Mouse (Mus musculus): ENCODE data around the gene Gm4498.
"Not testable (repeated sequence)": the region's sequence is repeated elsewhere in the genome, so short reads cannot be mapped to it uniquely, and the experiment has no call there.

Gene Gm4498

DNA sequence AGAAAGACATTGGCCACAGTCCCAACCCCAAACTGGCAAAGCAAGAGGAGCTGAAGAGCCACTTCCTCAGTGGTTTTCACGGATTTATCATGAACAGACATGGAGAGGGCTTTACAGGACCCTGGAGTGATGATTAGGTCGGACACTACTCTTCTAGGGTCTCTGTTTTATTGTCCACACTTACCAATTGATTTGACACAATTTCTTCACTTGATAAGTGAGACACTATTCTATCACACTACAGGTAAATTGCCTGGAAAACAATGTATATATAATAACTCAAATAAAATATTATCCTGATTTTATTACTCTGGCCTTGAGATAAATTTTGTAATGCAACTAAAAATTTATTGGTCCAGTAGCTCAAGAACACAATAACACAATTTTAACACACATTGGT lies at the start of gene Gm4498:
Gene Gm4498 (minus strand): TSS at position 101 of the 400 bp plus-strand sequence.
- CTCF ChIA-PET = not testable (repeated sequence)

DNA sequence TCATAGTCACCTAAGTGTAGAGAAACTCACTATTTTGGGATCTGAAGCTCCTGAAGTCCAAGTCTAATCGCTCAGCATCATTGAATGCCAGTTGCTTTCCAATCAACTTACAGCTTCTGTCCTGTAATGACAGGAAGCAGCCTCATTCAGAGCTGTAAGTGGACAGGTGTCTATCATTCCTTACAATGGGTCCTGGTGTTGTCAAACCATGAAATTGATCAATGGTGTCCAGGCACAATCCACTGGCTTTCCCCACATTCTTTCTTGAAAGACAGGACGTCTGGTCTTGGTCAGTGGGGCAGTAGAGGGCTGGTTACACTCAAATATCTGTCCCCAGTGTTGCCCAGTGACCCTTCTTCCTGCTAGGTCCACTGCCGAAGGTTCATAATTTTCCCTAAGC lies 29.1 kb upstream of the Gm4498 start, which contains the start of gene Gm5890:
Gene Gm5890 (minus strand): TSS at position 101 of the 400 bp plus-strand sequence.
- CTCF ChIA-PET = not testable (repeated sequence)

DNA sequence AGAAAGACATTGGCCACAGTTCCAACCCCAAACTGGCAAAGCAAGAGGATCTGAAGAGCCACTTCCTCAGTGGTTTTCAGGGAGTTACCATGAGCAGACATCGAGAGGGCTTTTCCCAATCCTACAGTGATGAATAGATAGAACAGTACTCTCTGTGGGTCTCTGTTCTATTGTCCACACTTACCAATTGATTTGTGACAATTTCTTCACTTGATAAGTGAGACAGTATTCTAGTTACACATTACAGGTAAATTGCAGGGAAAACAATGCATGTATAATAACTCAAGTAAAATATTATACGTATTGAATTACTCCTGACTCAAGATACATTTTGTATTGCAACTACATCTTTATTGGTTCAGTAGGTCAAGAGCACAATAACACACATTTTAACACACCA lies 28.1 kb downstream of the Gm4498 start, which contains the start of gene Gm6164:
Gene Gm6164 (minus strand): TSS at position 101 of the 400 bp plus-strand sequence.
- CTCF ChIA-PET = not testable (repeated sequence)

DNA sequence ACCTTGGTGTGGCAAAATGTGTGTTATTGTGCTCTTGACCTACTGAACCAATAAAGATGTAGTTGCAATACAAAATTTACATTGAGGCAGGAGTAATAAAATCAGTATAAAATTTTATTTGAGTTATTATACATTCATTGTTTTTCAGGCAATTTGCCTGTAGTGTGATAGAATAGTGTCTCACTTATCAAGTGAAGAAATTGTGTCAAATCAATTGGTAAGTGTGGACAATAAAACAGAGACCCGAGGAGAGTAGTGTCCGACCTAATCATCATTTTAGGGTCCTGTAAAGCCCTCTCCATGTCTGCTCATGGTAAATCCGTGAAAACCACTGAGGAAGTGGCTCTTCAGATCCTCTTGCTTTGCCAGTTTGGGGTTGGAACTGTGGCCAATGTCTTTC lies 40.2 kb downstream of the Gm4498 start, which contains the start of gene Vmn1r95:
Gene Vmn1r95 (plus strand): TSS at position 301 of the 400 bp plus-strand sequence.
- CTCF ChIA-PET = not testable (repeated sequence)
